ENCODE assay signal across 12 mouse cellular contexts in the genomic region with DNA sequence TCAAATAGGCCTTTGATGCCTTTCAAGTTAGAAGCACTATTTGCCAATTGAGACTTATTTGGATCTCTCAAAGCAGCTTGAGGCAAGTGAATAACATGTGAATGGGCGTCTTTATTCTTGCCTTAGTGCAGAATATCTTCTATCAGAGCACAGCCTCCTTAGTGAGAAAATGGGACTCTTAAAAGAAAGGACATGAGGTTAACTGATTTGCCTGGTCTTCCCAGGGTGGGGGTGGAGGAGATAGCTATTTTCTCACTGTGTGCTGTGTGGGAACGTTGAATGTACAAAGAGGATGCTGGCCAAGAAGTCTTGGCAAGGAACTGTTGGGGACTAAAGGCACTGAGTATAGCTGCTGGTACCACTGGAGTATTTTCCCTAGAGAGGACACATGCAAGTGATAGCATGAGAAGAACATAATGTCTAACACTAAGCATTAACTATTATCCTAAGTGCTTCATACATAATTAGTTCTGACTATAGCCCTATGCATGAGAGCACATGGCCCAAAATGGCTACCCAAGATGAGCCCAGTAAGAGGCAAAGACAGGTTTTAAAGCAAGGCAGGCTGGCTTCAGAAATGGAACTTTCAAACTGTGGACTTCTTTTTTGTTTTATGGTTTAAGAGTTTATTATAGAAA. TPM values are rescaled to one million over a fixed set of nuclear protein-coding genes. Genes with fewer than 3 reads are reported as not detected.
A peak's percentile ranks its signal among the peaks of the same experiment; 100 is the strongest.
DNase-seq lines count a peak whose midpoint lies in the region; ATAC-seq and TF ChIP-seq lines count a peak whose summit lies in the region.
"Had no signal": no experiment of that assay in that cellular context is flagged by ENCODE, and none has a peak within 500 bp of the region (broad histone marks: within the 10 kb centered on the region; RNA-seq: fewer than 3 reads in every experiment).

No protein-coding gene starts in this region.

- H3K9me3 ChIP-seq in forebrain, embryonic 11.5 days (ENCODE audit: control insufficient read depth, low read length) = no peaks in the 10 kb centered on the region
- no peaks in the 10 kb centered on the region for H3K9me3 ChIP-seq in hindbrain, embryonic 12.5 days (replicated peaks)
- no peaks in the 10 kb centered on the region for H3K9me3 ChIP-seq in midbrain, embryonic 16.5 days (replicated peaks; ENCODE audit: control insufficient read depth, low read length, poor library complexity, severe bottlenecking)
- H3K9me3 ChIP-seq: liver, embryonic 15.5 days had no signal

- no peak overlapping the region for H3K4me2 ChIP-seq in forebrain, embryonic 11.5 days (ENCODE audit: low read depth, low read length, severe bottlenecking)
- H3K4me2 ChIP-seq in hindbrain, embryonic 12.5 days (replicated peaks) = no peak overlapping the region
- H3K4me2 ChIP-seq in midbrain, embryonic 16.5 days (ENCODE audit: low read length) = no peak overlapping the region

- no peak for TF ChIP-seq POLR2A in kidney, adult 2 months (IDR thresholded peaks at IDR 0.05; ENCODE audit: low read depth, low read length)

- no peak for TF ChIP-seq CTCF in kidney, adult 2 months (conservative IDR thresholded peaks at IDR 0.05; ENCODE audit: insufficient read depth, insufficient read length, low read depth, low read length)

- no peaks in the 10 kb centered on the region for H3K27me3 ChIP-seq in forebrain, embryonic 11.5 days (ENCODE audit: control insufficient read depth, insufficient read depth, low read length)
- H3K27me3 ChIP-seq in hindbrain, embryonic 12.5 days = no peaks in the 10 kb centered on the region
- H3K27me3 ChIP-seq in midbrain, embryonic 16.5 days (ENCODE audit: control insufficient read depth, insufficient read depth, low read depth, low read length) = no peaks in the 10 kb centered on the region
- no peaks in the 10 kb centered on the region for H3K27me3 ChIP-seq in kidney, adult 2 months (replicated peaks; ENCODE audit: control insufficient read depth, insufficient read depth, low read length)
- H3K27me3 ChIP-seq: liver, embryonic 15.5 days had no signal

- H3K27ac ChIP-seq in forebrain, embryonic 11.5 days (ENCODE audit: low read depth, low read length) = peak overlapping the region; percentile 71; the same call in 1 of the 2 replicates
- H3K27ac ChIP-seq in hindbrain, embryonic 12.5 days = 0 out of 2 replicates have a peak overlapping the region, but pooled peaks have one; percentile 30
- 0 out of 2 replicates have a peak overlapping the region, but pooled peaks have one; percentile 49 for H3K27ac ChIP-seq in midbrain, embryonic 16.5 days (ENCODE audit: low read length)
- H3K27ac ChIP-seq in kidney, adult 2 months (ENCODE audit: insufficient read depth, low read depth, low read length) = no peak overlapping the region
- H3K27ac ChIP-seq: liver, embryonic 15.5 days had no signal

- H3K4me3 ChIP-seq in forebrain, embryonic 11.5 days (ENCODE audit: low read depth, low read length) = no peak overlapping the region
- H3K4me3 ChIP-seq in hindbrain, embryonic 12.5 days = no peak overlapping the region
- H3K4me3 ChIP-seq in midbrain, embryonic 16.5 days (ENCODE audit: low read depth, low read length) = no peak overlapping the region
- H3K4me3 ChIP-seq in kidney, adult 2 months (ENCODE audit: insufficient read depth, low read depth, low read length) = no peak overlapping the region

- H3K4me1 ChIP-seq in forebrain, embryonic 11.5 days (replicated peaks; ENCODE audit: control insufficient read depth, insufficient read depth, low read length) = no peaks in the 10 kb centered on the region; the same call in 1 of the 2 replicates
- no peaks in the 10 kb centered on the region for H3K4me1 ChIP-seq in hindbrain, embryonic 12.5 days
- no peaks in the 10 kb centered on the region for H3K4me1 ChIP-seq in midbrain, embryonic 16.5 days (ENCODE audit: control insufficient read depth, insufficient read depth, low read length)
- peaks cover 10% of the 10 kb centered on the region; the same call in 1 of the 2 replicates for H3K4me1 ChIP-seq in kidney, adult 2 months (ENCODE audit: control insufficient read depth, insufficient read depth, low read length)
- H3K4me1 ChIP-seq: liver, embryonic 15.5 days had no signal

- 17% methylated on average over 2 of the region's 2 CpGs for WGBS in forebrain, embryonic 11.5 days
- WGBS in hindbrain, embryonic 12.5 days = 39% methylated on average over 2 of the region's 2 CpGs
- 11% methylated on average over 2 of the region's 2 CpGs for WGBS in midbrain, embryonic 16.5 days
- WGBS in kidney, adult 2 months = 31% methylated on average over 2 of the region's 2 CpGs

- DNase-seq in layer of hippocampus, postnatal 10 days (ENCODE audit: low spot score in 2 of 2) = peak; percentile 11 to 33
- no peak for DNase-seq in layer of hippocampus, adult 8-10 months (ENCODE audit: low spot score in 2 of 2)
- DNase-seq in forebrain, embryonic 11.5 days (ENCODE audit: low spot score) = no peak
- DNase-seq in heart, adult 9 months (ENCODE audit: low spot score in 2 of 2) = no peak
- no peak for DNase-seq in kidney, adult 2 months
- DNase-seq in right cerebral cortex, postnatal 4 days = no peak
- DNase-seq: heart, adult 11 months had no signal

- no peaks in the 10 kb centered on the region for H3K36me3 ChIP-seq in forebrain, embryonic 11.5 days (ENCODE audit: control insufficient read depth, insufficient read depth, low read length)
- H3K36me3 ChIP-seq in hindbrain, embryonic 12.5 days = no peaks in the 10 kb centered on the region
- H3K36me3 ChIP-seq in midbrain, embryonic 16.5 days (ENCODE audit: control insufficient read depth, insufficient read depth, low read length) = no peaks in the 10 kb centered on the region
- no peaks in the 10 kb centered on the region for H3K36me3 ChIP-seq in kidney, adult 2 months (ENCODE audit: control insufficient read depth, insufficient read depth, low read length)
- H3K36me3 ChIP-seq: liver, embryonic 15.5 days had no signal

- no peak overlapping the region for H3K9ac ChIP-seq in forebrain, embryonic 11.5 days (ENCODE audit: low read length)
- H3K9ac ChIP-seq in hindbrain, embryonic 12.5 days = no peak overlapping the region
- no peak overlapping the region for H3K9ac ChIP-seq in midbrain, embryonic 16.5 days (ENCODE audit: low read depth, low read length)
- H3K9ac ChIP-seq: liver, embryonic 15.5 days had no signal

- ATAC-seq in forebrain, embryonic 11.5 days (replicated peaks; ENCODE audit: low FRiP score) = peak; percentile 68
- peak; percentile 78 for ATAC-seq in hindbrain, embryonic 12.5 days (ENCODE audit: low FRiP score)
- ATAC-seq in midbrain, embryonic 16.5 days = peak; percentile 90

RNA-seq across cellular contexts. Expression of gene Fabp7, which starts 40.4 kb away (rescaled TPM):
- 100 to 1,000 TPM; 606 to 635 TPM for total RNA-seq in layer of hippocampus, postnatal 10 days (2021)
- total RNA-seq in layer of hippocampus, adult 8-10 months (2022) = 10 to 100 TPM; 38.4 to 81.4 (median 63.9) TPM
- 595 and 640 TPM in 2 replicates for polyA plus RNA-seq in forebrain, embryonic 11.5 days (2014; fragmentation: Nextera tagmentation; extraction: Ambion mirVana)
- 1,425 and 1,599 TPM in 2 replicates for polyA plus RNA-seq in hindbrain, embryonic 12.5 days (2016; fragmentation: Nextera tagmentation; extraction: Ambion mirVana)
- 1,482 and 1,875 TPM in 2 replicates for polyA plus RNA-seq in midbrain, embryonic 16.5 days (2015; fragmentation: Nextera tagmentation; extraction: Ambion mirVana)
- polyA plus RNA-seq in kidney, adult 2 months (2012; rRNA removed) = 3.9 and 6.5 TPM in 2 replicates
- total RNA-seq: megakaryocyte-erythroid progenitor cell, adult 5-6 weeks had no signal
- polyA plus RNA-seq: inflammation-experienced regulatory T-cells, adult 6 months had no signal

RNA-seq across cellular contexts. Expression of gene Smpdl3a, which starts 49.9 kb away (rescaled TPM):
- 10 to 100 TPM; 25.6 to 27.4 TPM for total RNA-seq in layer of hippocampus, postnatal 10 days (2021)
- 10 to 100 TPM; 22.2 to 23.9 (median 22.6) TPM for total RNA-seq in layer of hippocampus, adult 8-10 months (2022)
- 9.2 and 9.4 TPM in 2 replicates for polyA plus RNA-seq in forebrain, embryonic 11.5 days (2014; fragmentation: Nextera tagmentation; extraction: Ambion mirVana)
- polyA plus RNA-seq in hindbrain, embryonic 12.5 days (2016; fragmentation: Nextera tagmentation; extraction: Ambion mirVana) = 13.3 and 17.1 TPM in 2 replicates
- polyA plus RNA-seq in midbrain, embryonic 16.5 days (2015; fragmentation: Nextera tagmentation; extraction: Ambion mirVana) = 22.6 and 26.2 TPM in 2 replicates
- 395 and 466 TPM in 2 replicates for polyA plus RNA-seq in kidney, adult 2 months (2012; rRNA removed)

Comparison
In these comparisons a context has a peak if more than half of its experiments do, and no peak if none do; other contexts are left out.
1. DNase-seq: peak in layer of hippocampus, postnatal 10 days (2 of 2); none in layer of hippocampus, adult 8-10 months (0 of 2), forebrain, embryonic 11.5 days (single experiment), heart, adult 9 months (0 of 2), kidney, adult 2 months (single experiment) and right cerebral cortex, postnatal 4 days (single experiment).
2. RNA of gene Fabp7, which starts 40.4 kb away (polyA plus RNA-seq): 1,482 to 1,875 TPM in midbrain, embryonic 16.5 days, 1,425 to 1,599 TPM in hindbrain, embryonic 12.5 days and 595 to 640 TPM in forebrain, embryonic 11.5 days; 3.9 to 6.5 TPM in kidney, adult 2 months; every median in the first group is over 10 times any median in the second.
3. RNA of gene Smpdl3a, which starts 49.9 kb away (polyA plus RNA-seq): 395 to 466 TPM in kidney, adult 2 months; 22.6 to 26.2 TPM in midbrain, embryonic 16.5 days, 13.3 to 17.1 TPM in hindbrain, embryonic 12.5 days and 9.2 to 9.4 TPM in forebrain, embryonic 11.5 days; every median in the first group is over 10 times any median in the second.
4. Peak in every context shown above with its lines, with median percentiles within 50 percentile points of each other: ATAC-seq.